Mouse (Mus musculus) heart, adult 2 months (tissue): ENCODE measurements around the gene Rgs9bp. TPM values are rescaled to one million over a fixed set of nuclear protein-coding genes. Genes with fewer than 3 reads are reported as not detected.
"Not testable (repeated sequence)": the region's sequence is repeated elsewhere in the genome, so short reads cannot be mapped to it uniquely, and the experiment has no call there.

Source experiments
- DNase-seq, 2 experiments: peaks; one replicate each; pipeline ENCODE4 v3.0.0; 2021
- H3K27ac ChIP-seq: fragments of 200-600 bp; 2 replicates; pipeline ENCODE4 v1.8.1; 2022
- H3K27me3 ChIP-seq: fragments of 200-500 bp; 2 replicates; pipeline ENCODE4 v1.6.1; 2012; ENCODE audit warnings: mild to moderate bottlenecking, low read length, inconsistent platforms, mixed read lengths; ENCODE audit not compliant: control insufficient read depth, insufficient read depth
- H3K36me3 ChIP-seq: fragments of 200-500 bp; 2 replicates; pipeline ENCODE4 v1.6.1; 2012; ENCODE audit warnings: low read length, inconsistent platforms; ENCODE audit not compliant: control insufficient read depth, insufficient read depth
- H3K4me1 ChIP-seq: fragments of 200-500 bp; 2 replicates; pipeline ENCODE4 v1.6.1; 2011; ENCODE audit warnings: low read length; ENCODE audit not compliant: control insufficient read depth, insufficient read depth
- H3K4me3 ChIP-seq: fragments of 200-600 bp; 2 replicates; pipeline ENCODE4 v1.8.1; 2022
- H3K79me2 ChIP-seq: fragments of 200-500 bp; replicated peaks from 2 replicates; pipeline ENCODE4 v1.6.1; 2012; ENCODE audit warnings: mild to moderate bottlenecking, inconsistent platforms, low read length, moderate library complexity, mixed read lengths; ENCODE audit not compliant: control insufficient read depth, insufficient read depth
- H3K9ac ChIP-seq: fragments of 200-500 bp; 2 replicates; pipeline ENCODE4 v1.6.1; 2012; ENCODE audit warnings: low read depth, mild to moderate bottlenecking, control low read depth, inconsistent platforms, low read length, mixed read lengths
- CTCF ChIP-seq: fragments of 200-600 bp; IDR thresholded peaks from 2 replicates; pipeline ENCODE4 v1.8.1; 2022; ENCODE audit warnings: antibody characterized with exemption, mild to moderate bottlenecking, moderate library complexity
- EP300 ChIP-seq: fragments of 200-500 bp; IDR thresholded peaks from 2 replicates; pipeline ENCODE4 v1.6.1; 2011; ENCODE audit warnings: low read depth, low read length, control low read depth; ENCODE audit not compliant: insufficient read depth
- POLR2A ChIP-seq: fragments of 200-500 bp; IDR thresholded peaks from 2 replicates; pipeline ENCODE4 v1.6.1; 2011; ENCODE audit warnings: mild to moderate bottlenecking, low read depth, low read length, control low read depth; ENCODE audit not compliant: insufficient read depth
- WGBS: fragments of 180-500 bp; shearing (Covaris S2); methylation state at CpG from one replicate; pipeline ENCODE4 v1.1.7; 2018; 5-methylcytosine and 5-hydroxymethylcytosine counted together
- intact Hi-C: fragments of 180-260 bp; cut with DNase I; formaldehyde crosslinking; loops from one replicate; pipeline ENCODE4 v1.15.1; 2025
- polyA plus RNA-seq: library from polyadenylated mRNA; depleted of rRNA; stranded (reverse); fragments of >200 nt; gene quantifications from 2 replicates; pipeline ENCODE4 v1.2.3, GENCODE M21; 2012
- total RNA-seq, 2 experiments: library from RNA; stranded (reverse); gene quantifications; 2 replicates each; pipeline ENCODE4 v1.2.3; 2021

Rgs9bp gene
- total and polyA plus RNA-seq, 3 experiments: 0.05 TPM; not detected in 1

GRCm38 (mm10) chr7:35554605-35555175 lies 30.7 kb downstream of the Rgs9bp start:
- Histone ChIP-seq H3K4me1 (no peaks in the 10 kb centered on the region), H3K36me3 (no peaks in the 10 kb centered on the region), H3K9ac (peak overlapping the region; percentile 88), H3K27ac (peak overlapping the region; percentile 96), H3K27me3 (no peaks in the 10 kb centered on the region), H3K4me3 (peak overlapping the region; percentile 73), H3K79me2 (no peaks in the 10 kb centered on the region)
- WGBS: 8% methylated on average over 28 of the region's 28 CpGs
- intact Hi-C loops: loop anchor here (10.0 kb wide), 1 partner anchor 160 kb away; the partner anchor contains the start of genes Cep89 and Faap24
- TF ChIP-seq POLR2A (no peak), CTCF (no peak), EP300 (no peak)
- peak; percentile 12 to 27 for DNase-seq

GRCm38 (mm10) chr7:35553751-35554604 lies 31.4 kb downstream of the Rgs9bp start:
- peak in 1 of 2 experiments; percentile 4 for DNase-seq
- Histone ChIP-seq H3K4me1 (no peaks in the 10 kb centered on the region), H3K4me3 (peak overlapping the region; percentile 26; the same call in 1 of the 2 replicates), H3K27ac (no peak overlapping the region; the same call in 1 of the 2 replicates), H3K9ac (no peak overlapping the region), H3K79me2 (no peaks in the 10 kb centered on the region), H3K27me3 (no peaks in the 10 kb centered on the region), H3K36me3 (no peaks in the 10 kb centered on the region)
- intact Hi-C loops: loop anchor here (10.0 kb wide), 1 partner anchor 159 kb away; the partner anchor contains the start of genes Cep89 and Faap24
- 74% methylated on average over 10 of the region's 10 CpGs for WGBS
- TF ChIP-seq CTCF: peak; percentile 58
- no peak for TF ChIP-seq POLR2A
- TF ChIP-seq EP300: no peak

GRCm38 (mm10) chr7:35545881-35546280 lies 39.5 kb downstream of the Rgs9bp start:
- no peak overlapping the region for H3K27ac ChIP-seq
- no peak overlapping the region for H3K4me3 ChIP-seq
- no peaks in the 10 kb centered on the region for H3K4me1 ChIP-seq
- no peak overlapping the region for H3K9ac ChIP-seq
- no peaks in the 10 kb centered on the region for H3K27me3 ChIP-seq
- 33% methylated on average over 4 of the region's 4 CpGs for WGBS
- no peak for TF ChIP-seq EP300
- TF ChIP-seq CTCF: peak; percentile 91
- TF ChIP-seq POLR2A: no peak
- peak; percentile 22 to 41 for DNase-seq
- no peaks in the 10 kb centered on the region for H3K36me3 ChIP-seq
- intact Hi-C loops: loop anchor here (2.0 kb wide), 2 partner anchors 25 to 91 kb away; no protein-coding TSS in a partner anchor
- H3K79me2 ChIP-seq: no peaks in the 10 kb centered on the region

- H3K27ac ChIP-seq: no peak within 1 kb of the TSS
- intact Hi-C loops: no loop called here
- no peaks in the 10 kb centered on the region for H3K36me3 ChIP-seq
- no peak within 1 kb of the TSS for H3K4me3 ChIP-seq
- H3K4me1 ChIP-seq: no peaks in the 10 kb centered on the region
- no peak within 1 kb of the TSS for H3K9ac ChIP-seq
- no peak for TF ChIP-seq EP300
- TF ChIP-seq CTCF: 0 out of 2 replicates have a peak, but pooled peaks have one; percentile 4
- no peak for DNase-seq
- no peaks in the 10 kb centered on the region for H3K27me3 ChIP-seq
- 85% methylated on average over 17 of the region's 17 CpGs for WGBS
- no peaks in the 10 kb centered on the region for H3K79me2 ChIP-seq
Measured at GRCm38 (mm10) chr7:35537562-35537961, 47.8 kb downstream of the Rgs9bp start, which contains the start of gene Tdrd12. Tdrd12 (minus strand) TSS chr7:35537745.

- 55% methylated on average over 12 of the region's 12 CpGs for WGBS
- DNase-seq: no peak
- no peak overlapping the region for H3K27ac ChIP-seq
- no peaks in the 10 kb centered on the region for H3K36me3 ChIP-seq
- no peaks in the 10 kb centered on the region for H3K4me1 ChIP-seq
- TF ChIP-seq CTCF (no peak), EP300 (no peak), POLR2A (no peak)
- H3K27me3 ChIP-seq: no peaks in the 10 kb centered on the region
- H3K4me3 ChIP-seq: no peak overlapping the region
- no peak overlapping the region for H3K9ac ChIP-seq
- no peaks in the 10 kb centered on the region for H3K79me2 ChIP-seq
- intact Hi-C loops: no loop called here
Measured at GRCm38 (mm10) chr7:35535750-35536512, 49.5 kb downstream of the Rgs9bp start.

- H3K27ac ChIP-seq, H3K4me1 ChIP-seq, H3K36me3 ChIP-seq, DNase-seq, intact Hi-C loops, H3K27me3 ChIP-seq, H3K79me2 ChIP-seq, H3K4me3 ChIP-seq, H3K9ac ChIP-seq: not testable (repeated sequence)
- 69% methylated on average over 1 of the region's 1 CpGs for WGBS
Measured at GRCm38 (mm10) chr7:35530544-35530943, 54.8 kb downstream of the Rgs9bp start.
